Mouse (Mus musculus) limb, embryonic 10.5 days (tissue): ENCODE measurements around the gene Zcrb1. TPM values are rescaled to one million over a fixed set of nuclear protein-coding genes. Genes with fewer than 3 reads are reported as not detected.

ENCODE experiments used
- DNase-seq: peaks from one replicate; pipeline ENCODE4 v3.0.0-alpha.2; 2017; ENCODE audit warnings: low spot score
- H3K27ac ChIP-seq: fragments of 300-500 bp; sonication (generic); 2 replicates; pipeline ENCODE4 v1.5.1; 2016; ENCODE audit warnings: mild to moderate bottlenecking
- H3K27me3 ChIP-seq: fragments of 300-500 bp; sonication (generic); 2 replicates; pipeline ENCODE4 v1.6.1; 2016; ENCODE audit warnings: low read depth, mild to moderate bottlenecking; ENCODE audit not compliant: poor library complexity, severe bottlenecking
- H3K36me3 ChIP-seq: fragments of 300-500 bp; sonication (generic); 2 replicates; pipeline ENCODE4 v1.6.1; 2016; ENCODE audit warnings: mild to moderate bottlenecking, moderate library complexity
- H3K4me1 ChIP-seq: fragments of 300-500 bp; sonication (generic); 2 replicates; pipeline ENCODE4 v1.6.1; 2016
- H3K4me3 ChIP-seq: fragments of 300-500 bp; sonication (generic); 2 replicates; pipeline ENCODE4 v1.5.1; 2016; ENCODE audit warnings: mild to moderate bottlenecking, moderate library complexity
- H3K9me3 ChIP-seq: fragments of 300-500 bp; sonication (generic); replicated peaks from 2 replicates; pipeline ENCODE4 v1.6.1; 2016; ENCODE audit warnings: mild to moderate bottlenecking
- WGBS: fragments of 180-500 bp; shearing (Covaris S2); methylation state at CpG from one replicate; pipeline ENCODE4 v1.1.7; 2016; 5-methylcytosine and 5-hydroxymethylcytosine counted together
- polyA plus RNA-seq: library from polyadenylated mRNA; unstranded; fragments of >200 nt; fragmentation: Nextera tagmentation; extraction: Ambion mirVana; gene quantifications from 2 replicates; pipeline ENCODE4 v1.2.1, GENCODE M21; 2016

Gene Zcrb1
- polyA plus RNA-seq, result 154 and 157 TPM in 2 replicates

DNA sequence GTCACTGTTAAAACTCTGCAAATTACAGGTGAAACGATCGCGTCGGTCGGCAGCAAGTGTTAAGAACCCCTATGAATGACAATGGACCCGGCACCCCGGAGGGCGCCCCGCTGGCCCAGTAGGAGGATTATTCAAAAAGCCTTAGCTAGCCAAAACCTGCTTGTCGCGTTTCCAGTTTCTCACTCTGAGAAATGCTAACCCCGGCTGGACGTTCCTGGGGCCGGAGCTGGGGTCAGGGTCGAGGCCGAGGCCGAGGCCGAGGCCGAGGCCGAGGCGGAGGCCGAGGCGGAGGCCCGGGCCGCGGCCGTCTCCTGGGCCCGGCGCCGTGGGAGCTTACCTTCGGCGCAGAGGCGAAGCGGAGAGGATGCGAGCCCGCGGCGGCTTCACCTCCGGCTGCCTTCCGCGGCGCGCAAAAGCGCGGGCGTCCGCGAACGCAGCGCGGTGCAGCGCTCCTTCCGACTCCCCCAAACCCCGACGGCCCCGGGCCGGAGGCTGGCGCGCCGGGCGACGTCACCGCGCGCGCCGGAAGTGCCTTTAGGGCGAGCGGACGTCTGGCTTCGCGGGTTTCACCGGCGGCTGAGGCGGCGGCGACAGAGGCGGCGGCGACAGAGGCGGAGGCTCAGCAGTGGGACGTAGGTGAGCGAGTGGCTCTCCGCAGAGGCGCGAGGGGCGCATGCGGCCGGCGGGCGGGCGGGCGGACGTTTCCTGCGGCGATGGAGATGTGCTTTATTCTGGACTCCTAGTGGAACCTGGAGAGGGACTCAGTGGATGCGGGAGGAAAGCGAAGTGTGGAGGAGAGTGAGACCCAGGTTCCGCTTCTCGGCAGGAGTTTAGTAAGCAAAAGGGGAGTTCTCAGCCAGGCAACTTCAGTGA, at the start of gene Zcrb1, which contains the start of gene Pphln1:
Gene Zcrb1, minus strand, starts transcription at position 509 of the 873 bp plus-strand sequence.
Gene Pphln1, plus strand, starts transcription at position 525 of the 873 bp plus-strand sequence.
- WGBS, result under 1% methylated on average over 97 of the region's 100 CpGs
- Histone ChIP-seq H3K36me3 (peaks cover 45% of the 10 kb centered on the region), H3K27ac (peak within 1 kb of the TSS; percentile 96), H3K4me1 (peaks cover 29% of the 10 kb centered on the region), H3K9me3 (no peaks in the 10 kb centered on the region), H3K27me3 (no peaks in the 10 kb centered on the region), H3K4me3 (peak within 1 kb of the TSS; percentile 94)
- DNase-seq, result peak; percentile 93

DNA sequence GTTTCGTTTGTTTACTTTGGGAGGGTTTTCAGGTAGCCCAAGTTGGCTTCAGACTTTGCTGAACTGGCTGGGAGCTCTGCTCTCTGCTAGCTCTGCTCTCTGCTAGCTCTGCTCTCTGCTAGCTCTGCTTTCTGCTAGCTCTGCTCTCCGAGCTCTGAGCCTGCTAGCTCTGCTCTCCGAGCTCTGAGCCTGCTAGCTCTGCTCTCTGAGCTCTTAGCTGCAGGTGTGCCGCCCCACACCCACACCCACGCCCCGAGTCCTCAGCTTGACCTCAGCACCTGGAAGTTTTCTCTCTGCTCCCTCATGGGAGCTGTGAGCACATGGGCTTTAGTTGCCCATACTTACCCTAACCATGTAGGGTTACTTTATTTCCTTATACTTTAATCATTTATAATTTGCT, 45.5 kb upstream of the Zcrb1 start:
- no peak for DNase-seq
- Histone ChIP-seq H3K27me3 (no peaks in the 10 kb centered on the region), H3K27ac (no peak overlapping the region), H3K4me1 (no peaks in the 10 kb centered on the region), H3K36me3 (peaks cover 87% of the 10 kb centered on the region), H3K9me3 (no peaks in the 10 kb centered on the region), H3K4me3 (no peak overlapping the region)
- WGBS, result 86% methylated on average over 6 of the region's 6 CpGs

- H3K27ac ChIP-seq, result no peak overlapping the region
- no peaks in the 10 kb centered on the region for H3K9me3 ChIP-seq
- peaks cover 5% of the 10 kb centered on the region for H3K4me1 ChIP-seq
- no peaks in the 10 kb centered on the region for H3K27me3 ChIP-seq
- no peak overlapping the region for H3K4me3 ChIP-seq
- H3K36me3 ChIP-seq, result peaks cover 85% of the 10 kb centered on the region
- WGBS, result 91% methylated on average over 4 of the region's 4 CpGs
- no peak for DNase-seq
Measured at GRCm38 (mm10) chr15:93442271-93442670, 44.1 kb upstream of the Zcrb1 start.

DNA sequence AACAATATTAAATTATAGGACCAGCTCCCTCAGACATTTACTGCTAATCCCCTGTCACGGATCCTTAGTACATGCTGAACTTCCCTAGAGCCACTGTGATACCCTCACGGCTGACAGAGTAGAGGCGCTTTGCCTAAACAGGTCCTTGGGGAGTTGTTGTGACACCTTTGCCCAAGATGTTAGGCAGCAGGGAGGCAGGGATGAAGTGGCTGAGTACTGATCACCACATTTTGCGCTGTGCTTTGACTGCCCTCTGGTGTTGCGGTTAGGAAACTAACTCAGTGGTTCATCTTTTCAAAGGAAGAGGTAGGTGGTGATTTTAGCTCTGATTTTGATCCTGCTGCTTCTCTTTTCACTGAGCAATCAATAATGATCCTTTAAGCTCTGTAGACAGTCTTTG, 40.5 kb upstream of the Zcrb1 start:
- peaks cover 79% of the 10 kb centered on the region for H3K36me3 ChIP-seq
- no peaks in the 10 kb centered on the region for H3K9me3 ChIP-seq
- 46% methylated on average over 5 of the region's 5 CpGs for WGBS
- H3K27me3 ChIP-seq, result no peaks in the 10 kb centered on the region
- peak; percentile 59 for DNase-seq
- peaks cover 8% of the 10 kb centered on the region for H3K4me1 ChIP-seq
- H3K27ac ChIP-seq, result no peak overlapping the region
- H3K4me3 ChIP-seq, result no peak overlapping the region

DNA sequence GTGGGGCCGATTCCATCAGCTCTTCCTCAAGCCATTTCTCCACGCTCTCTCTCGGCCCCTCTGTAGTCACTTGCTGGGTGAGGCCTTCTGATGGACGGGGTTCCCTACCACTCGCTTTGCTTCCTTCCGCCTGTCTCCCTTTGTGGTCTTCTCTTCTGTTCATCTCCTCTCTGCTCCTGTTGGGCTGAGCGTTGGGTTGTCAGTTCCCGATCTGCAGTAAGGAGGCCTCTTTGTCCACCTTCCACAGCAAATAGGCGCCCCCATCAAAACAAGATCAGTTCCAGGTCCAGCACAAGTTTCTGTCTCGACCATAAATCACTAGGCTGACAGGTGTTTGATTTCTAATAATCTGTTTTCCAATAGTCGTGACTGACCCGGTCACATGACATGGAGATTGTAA, 37.9 kb upstream of the Zcrb1 start:
- Histone ChIP-seq H3K4me3 (no peak overlapping the region), H3K27me3 (no peaks in the 10 kb centered on the region), H3K27ac (no peak overlapping the region), H3K4me1 (peaks cover 8% of the 10 kb centered on the region), H3K9me3 (no peaks in the 10 kb centered on the region), H3K36me3 (peaks cover 75% of the 10 kb centered on the region)
- WGBS, result 90% methylated on average over 12 of the region's 12 CpGs
- no peak for DNase-seq

DNA sequence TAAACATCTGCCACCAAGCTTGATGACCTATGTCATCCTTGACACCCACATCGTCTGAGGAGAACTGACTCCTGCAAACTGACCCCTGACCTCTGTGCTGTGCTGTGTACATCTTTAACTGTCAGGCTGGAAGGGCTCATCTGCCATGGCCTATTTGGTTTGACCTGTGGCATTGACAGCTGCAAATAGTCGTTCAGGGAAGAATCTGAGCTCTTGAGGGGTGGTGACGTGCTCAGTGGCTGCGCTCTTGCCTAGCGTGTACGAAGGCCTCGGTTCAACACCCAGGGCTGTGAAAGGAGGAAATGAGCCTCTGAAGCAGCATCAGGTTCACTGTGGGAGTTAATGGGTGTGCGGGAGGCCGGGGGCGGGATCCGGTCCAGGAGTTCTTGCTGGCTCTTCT, 35.7 kb upstream of the Zcrb1 start:
- no peak for DNase-seq
- peaks cover 70% of the 10 kb centered on the region for H3K36me3 ChIP-seq
- H3K27me3 ChIP-seq, result no peaks in the 10 kb centered on the region
- no peak overlapping the region for H3K27ac ChIP-seq
- WGBS, result 41% methylated on average over 11 of the region's 11 CpGs
- no peaks in the 10 kb centered on the region for H3K9me3 ChIP-seq
- no peak overlapping the region for H3K4me3 ChIP-seq
- peaks cover 8% of the 10 kb centered on the region for H3K4me1 ChIP-seq

DNA sequence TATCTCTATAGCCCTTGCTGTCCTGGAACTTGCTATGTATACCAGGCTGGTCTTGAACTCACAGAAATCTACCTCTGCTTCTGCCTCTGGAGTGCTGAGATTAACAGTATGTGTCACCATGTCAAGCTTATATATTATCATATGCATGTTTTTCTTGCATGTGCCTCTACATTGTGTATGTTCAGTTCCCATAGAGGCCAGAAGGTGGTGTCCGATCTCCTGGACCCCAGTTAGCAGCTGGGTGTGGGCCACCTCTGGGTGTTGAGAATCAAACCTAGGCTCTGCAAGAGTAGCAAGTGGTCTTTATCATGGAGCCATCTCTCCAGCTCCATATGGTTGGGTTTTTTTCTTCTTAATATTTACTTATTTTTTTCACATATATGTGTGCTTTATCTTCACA, 24.4 kb upstream of the Zcrb1 start:
- Histone ChIP-seq H3K27ac (no peak overlapping the region), H3K9me3 (no peaks in the 10 kb centered on the region), H3K36me3 (peaks cover 74% of the 10 kb centered on the region), H3K4me3 (no peak overlapping the region), H3K27me3 (no peaks in the 10 kb centered on the region), H3K4me1 (no peaks in the 10 kb centered on the region)
- no peak for DNase-seq
- 95% methylated on average over 1 of the region's 1 CpGs for WGBS

DNA sequence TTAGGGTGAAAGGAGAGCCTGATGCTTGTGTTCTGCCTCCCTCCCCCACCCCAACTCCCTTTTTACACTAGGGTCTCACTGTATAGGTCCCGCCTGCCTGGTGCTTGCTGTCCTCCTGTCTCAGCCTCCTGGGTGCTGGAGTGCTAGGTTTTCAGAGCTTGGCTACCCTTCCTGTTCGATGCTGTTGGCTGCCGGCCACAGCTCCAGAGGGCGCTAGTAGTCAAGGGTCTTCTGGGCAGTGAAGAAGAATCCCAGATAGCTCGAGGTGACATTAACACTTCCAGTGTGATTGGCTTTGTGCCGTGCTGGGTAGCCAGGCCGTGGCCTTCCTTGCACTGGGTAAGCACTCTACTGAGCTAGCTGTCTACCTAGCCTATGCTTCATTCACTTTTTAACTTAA, 22.5 kb upstream of the Zcrb1 start:
- no peak for DNase-seq
- WGBS, result 86% methylated on average over 7 of the region's 7 CpGs
- no peaks in the 10 kb centered on the region for H3K27me3 ChIP-seq
- H3K9me3 ChIP-seq, result no peaks in the 10 kb centered on the region
- H3K4me3 ChIP-seq, result no peak overlapping the region
- H3K36me3 ChIP-seq, result peaks cover 74% of the 10 kb centered on the region
- H3K4me1 ChIP-seq, result no peaks in the 10 kb centered on the region
- no peak overlapping the region for H3K27ac ChIP-seq

GRCm38 (mm10) chr15:93416300-93416699, 18.2 kb upstream of the Zcrb1 start:
- Histone ChIP-seq H3K4me1 (no peaks in the 10 kb centered on the region), H3K9me3 (no peaks in the 10 kb centered on the region), H3K36me3 (peaks cover 79% of the 10 kb centered on the region), H3K4me3 (no peak overlapping the region), H3K27me3 (no peaks in the 10 kb centered on the region), H3K27ac (no peak overlapping the region)
- no peak for DNase-seq
- 92% methylated on average over 6 of the region's 6 CpGs for WGBS

DNA sequence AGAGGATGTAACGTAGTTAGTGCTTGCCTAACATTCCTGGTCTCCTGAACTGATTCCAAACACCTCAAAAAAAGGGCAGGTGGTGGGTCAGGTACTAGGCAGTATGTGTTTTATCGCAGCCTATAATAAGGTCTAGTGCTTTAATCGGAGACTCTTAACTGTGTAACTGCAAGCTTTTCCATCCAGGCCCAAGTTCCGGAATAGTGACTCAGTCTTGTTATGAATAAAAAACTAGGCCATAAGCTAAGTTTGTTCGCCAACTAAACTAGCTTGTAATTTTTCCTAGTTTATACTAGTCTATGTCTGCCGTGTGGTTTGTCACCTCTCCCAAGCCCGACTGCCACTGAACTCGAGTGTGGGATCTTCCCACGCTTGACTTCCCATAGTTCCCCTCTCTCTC, 16.3 kb upstream of the Zcrb1 start:
- WGBS, result 95% methylated on average over 9 of the region's 9 CpGs
- H3K27me3 ChIP-seq, result no peaks in the 10 kb centered on the region
- no peak overlapping the region for H3K4me3 ChIP-seq
- DNase-seq, result no peak
- H3K27ac ChIP-seq, result no peak overlapping the region
- peaks cover 86% of the 10 kb centered on the region for H3K36me3 ChIP-seq
- no peaks in the 10 kb centered on the region for H3K4me1 ChIP-seq
- no peaks in the 10 kb centered on the region for H3K9me3 ChIP-seq

DNA sequence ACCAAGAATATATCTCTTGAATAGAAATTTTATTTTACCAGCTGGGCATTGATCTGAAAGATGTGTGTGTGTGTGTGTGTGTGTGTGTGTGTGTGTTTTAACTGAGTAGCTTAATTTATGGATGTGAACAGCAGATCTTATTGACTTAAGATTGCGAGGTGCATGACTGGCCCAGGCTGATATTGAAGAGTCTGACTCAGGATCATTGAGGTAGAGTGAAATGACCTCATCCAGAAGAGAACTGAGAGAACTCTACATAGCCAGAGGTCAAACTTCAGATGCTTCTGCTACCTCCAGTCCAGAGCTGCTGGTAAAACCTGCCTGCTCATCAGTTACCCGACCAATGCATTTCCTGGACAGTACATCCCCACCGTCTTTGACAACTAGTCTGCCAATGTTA, 14.3 kb upstream of the Zcrb1 start:
- peaks cover 94% of the 10 kb centered on the region for H3K36me3 ChIP-seq
- no peak for DNase-seq
- H3K9me3 ChIP-seq, result no peaks in the 10 kb centered on the region
- no peak overlapping the region for H3K27ac ChIP-seq
- H3K27me3 ChIP-seq, result no peaks in the 10 kb centered on the region
- H3K4me3 ChIP-seq, result no peak overlapping the region
- no peaks in the 10 kb centered on the region for H3K4me1 ChIP-seq
- 90% methylated on average over 3 of the region's 3 CpGs for WGBS

- 93% methylated on average over 5 of the region's 5 CpGs for WGBS
- Histone ChIP-seq H3K9me3 (no peaks in the 10 kb centered on the region), H3K27me3 (no peaks in the 10 kb centered on the region), H3K36me3 (peaks cover 67% of the 10 kb centered on the region), H3K27ac (no peak overlapping the region), H3K4me1 (no peaks in the 10 kb centered on the region), H3K4me3 (no peak overlapping the region)
- no peak for DNase-seq
Measured at GRCm38 (mm10) chr15:93406492-93406891, 8.4 kb upstream of the Zcrb1 start.

- H3K36me3 ChIP-seq, result peaks cover 67% of the 10 kb centered on the region
- no peaks in the 10 kb centered on the region for H3K9me3 ChIP-seq
- 0 out of 2 replicates have a peak, but pooled peaks cover 3% of the 10 kb centered on the region for H3K4me1 ChIP-seq
- 95% methylated on average over 7 of the region's 7 CpGs for WGBS
- H3K27me3 ChIP-seq, result no peaks in the 10 kb centered on the region
- no peak for DNase-seq
- H3K4me3 ChIP-seq, result no peak overlapping the region
- no peak overlapping the region for H3K27ac ChIP-seq
Measured at GRCm38 (mm10) chr15:93405446-93405986, 7.4 kb upstream of the Zcrb1 start.
